Mouse (Mus musculus): Measurements from ENCODE around the gene Mvp. TPM values are rescaled to one million over a fixed set of nuclear protein-coding genes. Genes with fewer than 3 reads are reported as not detected.
A peak's percentile ranks its signal among the peaks of the same experiment; 100 is the strongest.

The Mvp gene
- total and polyA plus RNA-seq, 3 experiments = 19.8 to 20.6 TPM; not detected in 1

- peaks cover 0 to 9% of the 10 kb centered on the region in 2 experiments; a peak in 2 of 4 replicates for H3K4me1 ChIP-seq (ENCODE audit: control insufficient read depth in 1 of 2, insufficient read depth in 2 of 2, low read length in 2 of 2)
- H3K27ac ChIP-seq (ENCODE audit: control insufficient read depth, low read depth, low read length) = no peak within 1 kb of the TSS
- H3K27me3 ChIP-seq (ENCODE audit: control insufficient read depth in 1 of 2, insufficient read depth in 2 of 2, low read length in 2 of 2) = no peaks in the 10 kb centered on the region
- H3K9ac ChIP-seq (ENCODE audit: control insufficient read depth, low read depth, low read length, poor library complexity, severe bottlenecking) = peak within 1 kb of the TSS; percentile 5
- no peaks in the 10 kb centered on the region for H3K79me2 ChIP-seq (ENCODE audit: control insufficient read depth, insufficient read depth, low read length, poor library complexity)
- H3K4me3 ChIP-seq (ENCODE audit: control insufficient read depth in 1 of 2, insufficient read depth in 1 of 2, low read depth in 2 of 2, low read length in 2 of 2) = peak within 1 kb of the TSS in 1 of 2 experiments; percentile 26; a peak in 2 of 4 replicates
- H3K9me3 ChIP-seq (replicated peaks; ENCODE audit: insufficient read depth, low read length) = no peaks in the 10 kb centered on the region
- DNase-seq (ENCODE audit: low read depth, low spot score) = peak; percentile 91
- H3K36me3 ChIP-seq (ENCODE audit: control insufficient read depth in 1 of 2, insufficient read depth in 2 of 2, low read length in 2 of 2) = no peaks in the 10 kb centered on the region; a peak in 1 of 4 replicates
- TF ChIP-seq TCF12 (IDR thresholded peaks at IDR 0.05; ENCODE audit: low read depth, low read length) (no peak), CTCF (IDR thresholded peaks at IDR 0.05 in 2 of 3, conservative IDR thresholded peaks at IDR 0.05 in 1 of 3; ENCODE audit: control insufficient read depth in 1 of 3, insufficient read depth in 1 of 3, low read depth in 2 of 3, low read length in 3 of 3, poor library complexity in 1 of 3, severe bottlenecking in 1 of 3) (no peak), EP300 (IDR thresholded peaks at IDR 0.05; ENCODE audit: low read depth in 1 of 2, low read length in 2 of 2) (peak in 1 of 2 experiments; percentile 71; a peak in 2 of 4 replicates), ZKSCAN1 (IDR thresholded peaks at IDR 0.05; ENCODE audit: low read depth, low read length) (no peak), ZMIZ1 (IDR thresholded peaks at IDR 0.05; ENCODE audit: low read depth, low read length) (no peak), MAFK (IDR thresholded peaks at IDR 0.05; ENCODE audit: borderline replicate concordance, low read depth, low read length) (no peak), RCOR1 (IDR thresholded peaks at IDR 0.05; ENCODE audit: low read depth, low read length) (peak; percentile 55; the same call in 1 of the 2 replicates), ETS1 (IDR thresholded peaks at IDR 0.05; ENCODE audit: low read depth, low read length) (no peak), ZC3H11A (IDR thresholded peaks at IDR 0.05; ENCODE audit: low read depth, low read length) (no peak), SMC3 (IDR thresholded peaks at IDR 0.05; ENCODE audit: low read depth, low read length) (peak; percentile 45), TBP (IDR thresholded peaks at IDR 0.05; ENCODE audit: low read depth, low read length) (no peak), JUND (IDR thresholded peaks at IDR 0.05; ENCODE audit: low read depth, low read length) (no peak), USF1 (IDR thresholded peaks at IDR 0.05; ENCODE audit: low read depth, low read length) (no peak), NRF1 (IDR thresholded peaks at IDR 0.05; ENCODE audit: insufficient read depth, low read depth, low read length, poor library complexity, severe bottlenecking) (no peak), MAZ (IDR thresholded peaks at IDR 0.05; ENCODE audit: low read depth, low read length) (peak; percentile 90), ELF1 (IDR thresholded peaks at IDR 0.05; ENCODE audit: low read depth, low read length) (no peak), RAD21 (IDR thresholded peaks at IDR 0.05; ENCODE audit: low read depth, low read length) (no peak; the same call in 1 of the 2 replicates), MAX (IDR thresholded peaks at IDR 0.05; ENCODE audit: low read length) (peak; percentile 75), POLR2AphosphoS2 (IDR thresholded peaks at IDR 0.05; ENCODE audit: low read length) (no peak), E2F4 (IDR thresholded peaks at IDR 0.05; ENCODE audit: borderline replicate concordance, low read depth, low read length) (no peak), ZNF384 (IDR thresholded peaks at IDR 0.05; ENCODE audit: low read depth, low read length) (no peak), CHD1 (IDR thresholded peaks at IDR 0.05; ENCODE audit: low read depth, low read length) (no peak), MYB (IDR thresholded peaks at IDR 0.05; ENCODE audit: low read depth, low read length) (no peak), POLR2A (IDR thresholded peaks at IDR 0.05; ENCODE audit: control insufficient read depth in 1 of 2, insufficient read depth in 1 of 2, low read depth in 1 of 2, low read length in 2 of 2, poor library complexity in 1 of 2) (no peak), NELFE (IDR thresholded peaks at IDR 0.05; ENCODE audit: low read depth, low read length) (no peak), MXI1 (IDR thresholded peaks at IDR 0.05; ENCODE audit: low read depth, low read length) (peak; percentile 95), TAL1 (IDR thresholded peaks at IDR 0.05; ENCODE audit: low read length) (no peak), USF2 (IDR thresholded peaks at IDR 0.05; ENCODE audit: borderline replicate concordance in 1 of 2, insufficient read depth in 1 of 2, low read depth in 1 of 2, low read length in 2 of 2) (no peak), BHLHE40 (IDR thresholded peaks at IDR 0.05; ENCODE audit: borderline replicate concordance, low read depth, low read length) (0 out of 2 replicates have a peak, but pooled peaks have one; percentile 43), SIN3A (IDR thresholded peaks at IDR 0.05; ENCODE audit: low read length) (peak; percentile 99), GATA1 (IDR thresholded peaks at IDR 0.05; ENCODE audit: low read depth, low read length) (no peak), MEF2A (IDR thresholded peaks at IDR 0.05; ENCODE audit: extremely low read depth, insufficient replicate concordance, low read depth, low read length, poor library complexity, severe bottlenecking) (no peak), MYC (IDR thresholded peaks at IDR 0.05; ENCODE audit: low read depth, low read length) (no peak), KAT2A (conservative IDR thresholded peaks at IDR 0.05; ENCODE audit: low read depth, low read length) (no peak), CHD2 (IDR thresholded peaks at IDR 0.05; ENCODE audit: low read length) (no peak), UBTF (IDR thresholded peaks at IDR 0.05; ENCODE audit: borderline replicate concordance, insufficient read depth, low read depth, low read length) (no peak)
Observed at GRCm38 (mm10) chr7:126949793-126950646, 64.4 kb downstream of the Mvp start, which contains the start of gene Sez6l2. Gene Sez6l2 (plus strand): TSS chr7:126950563.
